Mouse (Mus musculus): ENCODE data around the gene Cep83. TPM values are rescaled to one million over a fixed set of nuclear protein-coding genes. Genes with fewer than 3 reads are reported as not detected.
A peak's percentile ranks its signal among the peaks of the same experiment; 100 is the strongest.

Cep83 gene
- polyA plus RNA-seq (2012; rRNA removed) = 22.5 and 24.6 TPM in 2 replicates

GRCm38 (mm10) chr10:94688420-94689175, at the start of gene Cep83:
Gene Cep83 (plus strand): TSS chr10:94688654.
- H3K4me1 ChIP-seq (ENCODE audit: control insufficient read depth, insufficient read depth, low read length) = no peaks in the 10 kb centered on the region; the same call in 1 of the 2 replicates
- TF ChIP-seq POLR2A (IDR thresholded peaks at IDR 0.05; ENCODE audit: control insufficient read depth, low read depth, low read length) (peak; percentile 97), CTCF (IDR thresholded peaks at IDR 0.05; ENCODE audit: control insufficient read depth, insufficient read depth, insufficient replicate concordance, low read depth, low read length) (no peak)
- peak within 1 kb of the TSS; percentile 100 for H3K27ac ChIP-seq (ENCODE audit: control insufficient read depth, insufficient read depth, low read depth, low read length)
- peak within 1 kb of the TSS; percentile 98 for H3K4me3 ChIP-seq (ENCODE audit: control insufficient read depth, low read depth, low read length)
- no peaks in the 10 kb centered on the region for H3K27me3 ChIP-seq (ENCODE audit: control insufficient read depth, insufficient read depth, low read length)
- no peaks in the 10 kb centered on the region; the same call in 1 of the 2 replicates for H3K36me3 ChIP-seq (ENCODE audit: control insufficient read depth, insufficient read depth, low read length)

DNA sequence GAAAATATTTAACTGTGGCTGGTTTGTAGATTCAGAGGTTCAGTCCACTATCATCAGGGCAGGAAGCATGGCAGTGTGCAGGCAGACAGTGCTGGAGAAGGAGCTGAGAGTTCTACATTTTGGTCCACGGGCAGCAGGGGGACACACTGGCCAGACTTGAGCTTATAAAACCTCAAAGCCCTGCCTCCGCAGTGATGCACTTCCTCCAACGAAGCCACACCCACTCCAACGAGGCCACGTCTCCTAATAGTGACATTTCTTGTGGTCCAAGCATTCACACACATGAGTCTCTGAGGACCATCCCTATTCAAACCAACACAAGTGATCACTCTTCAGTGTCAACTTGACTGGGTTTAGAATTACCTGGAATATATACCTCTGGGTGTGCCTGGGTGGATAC, 49.2 kb upstream of the Cep83 start:
- Histone ChIP-seq H3K4me1 (ENCODE audit: control insufficient read depth, insufficient read depth, low read length) (no peaks in the 10 kb centered on the region), H3K4me3 (ENCODE audit: control insufficient read depth, low read depth, low read length) (no peak overlapping the region), H3K36me3 (ENCODE audit: control insufficient read depth, insufficient read depth, low read length) (no peaks in the 10 kb centered on the region), H3K27ac (ENCODE audit: control insufficient read depth, insufficient read depth, low read depth, low read length) (no peak overlapping the region), H3K27me3 (ENCODE audit: control insufficient read depth, insufficient read depth, low read length) (no peaks in the 10 kb centered on the region)
- TF ChIP-seq CTCF (IDR thresholded peaks at IDR 0.05; ENCODE audit: control insufficient read depth, insufficient read depth, insufficient replicate concordance, low read depth, low read length) (no peak), POLR2A (IDR thresholded peaks at IDR 0.05; ENCODE audit: control insufficient read depth, low read depth, low read length) (no peak)

GRCm38 (mm10) chr10:94640067-94640466, 48.4 kb upstream of the Cep83 start:
- H3K4me1 ChIP-seq (ENCODE audit: control insufficient read depth, insufficient read depth, low read length) = no peaks in the 10 kb centered on the region
- H3K4me3 ChIP-seq (ENCODE audit: control insufficient read depth, low read depth, low read length) = no peak overlapping the region
- TF ChIP-seq POLR2A (IDR thresholded peaks at IDR 0.05; ENCODE audit: control insufficient read depth, low read depth, low read length) = no peak
- TF ChIP-seq CTCF (IDR thresholded peaks at IDR 0.05; ENCODE audit: control insufficient read depth, insufficient read depth, insufficient replicate concordance, low read depth, low read length) = no peak
- H3K27me3 ChIP-seq (ENCODE audit: control insufficient read depth, insufficient read depth, low read length) = no peaks in the 10 kb centered on the region
- H3K36me3 ChIP-seq (ENCODE audit: control insufficient read depth, insufficient read depth, low read length) = no peaks in the 10 kb centered on the region
- H3K27ac ChIP-seq (ENCODE audit: control insufficient read depth, insufficient read depth, low read depth, low read length) = no peak overlapping the region

DNA sequence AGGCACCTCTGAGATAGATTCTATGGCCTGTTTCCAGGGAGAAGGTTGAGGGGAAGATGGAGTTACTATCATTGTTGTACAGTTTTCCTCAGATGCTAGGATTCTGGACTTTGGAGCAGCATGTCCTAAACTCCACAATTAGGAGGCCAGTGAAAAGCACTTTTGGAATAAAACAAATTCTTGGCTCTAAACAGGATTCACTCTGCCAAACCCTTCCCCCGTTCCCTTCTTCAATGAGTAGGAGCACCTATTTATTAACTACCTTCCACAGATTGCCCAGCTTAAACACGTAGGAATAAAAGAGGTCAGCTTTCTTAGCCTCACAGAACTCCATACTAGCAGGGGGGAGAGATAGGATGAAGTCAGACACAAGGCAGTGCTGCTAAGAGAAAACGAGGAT, 24.4 kb upstream of the Cep83 start:
- no peak for TF ChIP-seq CTCF (IDR thresholded peaks at IDR 0.05; ENCODE audit: control insufficient read depth, insufficient read depth, insufficient replicate concordance, low read depth, low read length)
- no peak for TF ChIP-seq POLR2A (IDR thresholded peaks at IDR 0.05; ENCODE audit: control insufficient read depth, low read depth, low read length)
- H3K36me3 ChIP-seq (ENCODE audit: control insufficient read depth, insufficient read depth, low read length) = no peaks in the 10 kb centered on the region
- H3K4me3 ChIP-seq (ENCODE audit: control insufficient read depth, low read depth, low read length) = no peak overlapping the region
- no peak overlapping the region for H3K27ac ChIP-seq (ENCODE audit: control insufficient read depth, insufficient read depth, low read depth, low read length)
- H3K27me3 ChIP-seq (ENCODE audit: control insufficient read depth, insufficient read depth, low read length) = no peaks in the 10 kb centered on the region
- H3K4me1 ChIP-seq (ENCODE audit: control insufficient read depth, insufficient read depth, low read length) = no peaks in the 10 kb centered on the region

DNA sequence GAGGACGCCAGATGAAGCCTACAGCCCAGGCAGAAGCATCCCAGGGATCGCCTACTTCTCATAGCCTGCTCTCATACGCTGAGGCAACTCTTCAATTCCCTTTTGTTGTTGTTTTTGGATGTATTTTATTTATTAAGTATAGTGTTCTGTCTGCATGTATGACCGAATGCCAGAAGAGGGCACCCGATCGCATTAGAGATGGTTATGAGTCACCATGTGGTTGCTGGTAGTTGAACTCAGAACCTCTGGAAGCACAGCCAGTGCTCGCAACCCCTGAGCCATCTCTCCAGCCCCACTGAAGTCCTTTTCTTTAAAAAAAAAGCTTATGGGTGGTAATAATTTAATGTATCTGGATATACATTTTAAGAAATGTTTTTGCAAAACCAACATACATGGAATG, 24.0 kb upstream of the Cep83 start:
- TF ChIP-seq CTCF (IDR thresholded peaks at IDR 0.05; ENCODE audit: control insufficient read depth, insufficient read depth, insufficient replicate concordance, low read depth, low read length) (no peak), POLR2A (IDR thresholded peaks at IDR 0.05; ENCODE audit: control insufficient read depth, low read depth, low read length) (no peak)
- no peak overlapping the region for H3K4me3 ChIP-seq (ENCODE audit: control insufficient read depth, low read depth, low read length)
- H3K36me3 ChIP-seq (ENCODE audit: control insufficient read depth, insufficient read depth, low read length) = no peaks in the 10 kb centered on the region
- H3K4me1 ChIP-seq (ENCODE audit: control insufficient read depth, insufficient read depth, low read length) = no peaks in the 10 kb centered on the region
- no peaks in the 10 kb centered on the region for H3K27me3 ChIP-seq (ENCODE audit: control insufficient read depth, insufficient read depth, low read length)
- H3K27ac ChIP-seq (ENCODE audit: control insufficient read depth, insufficient read depth, low read depth, low read length) = no peak overlapping the region

DNA sequence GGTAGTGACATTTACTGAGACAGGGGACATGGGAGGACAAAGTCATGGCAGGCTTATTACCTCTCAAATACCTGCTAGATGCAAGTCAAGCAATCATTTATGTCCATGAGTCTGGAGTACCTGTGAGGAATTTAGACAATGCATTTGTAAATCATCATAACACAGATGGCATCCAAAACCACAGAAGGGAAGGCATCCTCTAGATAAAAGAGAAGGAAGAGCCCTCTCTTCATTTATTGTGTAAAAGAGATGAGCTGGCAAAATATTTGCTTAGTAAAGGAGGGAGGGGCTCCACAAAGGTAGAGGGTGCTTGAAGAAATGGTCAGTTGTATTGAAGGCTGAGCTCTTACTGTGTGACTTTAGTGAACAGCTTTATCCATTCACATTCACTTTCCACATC, 20.3 kb upstream of the Cep83 start:
- no peak for TF ChIP-seq POLR2A (IDR thresholded peaks at IDR 0.05; ENCODE audit: control insufficient read depth, low read depth, low read length)
- no peak for TF ChIP-seq CTCF (IDR thresholded peaks at IDR 0.05; ENCODE audit: control insufficient read depth, insufficient read depth, insufficient replicate concordance, low read depth, low read length)
- Histone ChIP-seq H3K36me3 (ENCODE audit: control insufficient read depth, insufficient read depth, low read length) (no peaks in the 10 kb centered on the region), H3K27ac (ENCODE audit: control insufficient read depth, insufficient read depth, low read depth, low read length) (no peak overlapping the region)

DNA sequence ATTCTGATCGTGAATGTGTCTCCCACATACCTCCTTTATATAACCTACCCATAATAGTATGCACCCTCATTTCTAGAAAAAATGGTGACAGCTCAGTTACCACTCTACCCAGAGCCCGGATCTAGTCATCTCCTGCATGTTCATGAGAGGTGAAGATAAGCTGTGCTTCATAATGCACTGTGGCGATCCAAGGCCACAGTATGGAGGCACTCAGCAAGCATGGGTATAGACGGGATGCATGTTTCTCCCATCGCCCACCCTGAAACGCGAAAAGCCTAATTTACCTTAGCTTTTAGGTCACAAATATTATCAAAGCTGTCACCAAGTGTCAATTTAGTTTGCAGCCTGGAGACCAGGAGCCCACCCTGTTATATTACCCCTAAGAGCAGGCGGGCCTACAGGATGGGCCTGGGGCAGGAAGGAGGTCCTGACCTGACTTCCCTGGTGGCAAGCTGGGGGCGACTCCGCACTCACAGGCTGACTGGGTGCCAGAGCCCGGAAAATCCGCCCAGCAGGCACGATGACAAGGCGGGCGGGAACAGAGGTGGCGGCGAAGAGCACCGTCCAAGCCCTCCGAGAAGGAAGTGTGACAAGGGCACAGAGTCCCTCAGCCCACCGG, 544 bp upstream of the Cep83 start:
- TF ChIP-seq CTCF (IDR thresholded peaks at IDR 0.05; ENCODE audit: control insufficient read depth, insufficient read depth, insufficient replicate concordance, low read depth, low read length) = no peak
- TF ChIP-seq POLR2A (IDR thresholded peaks at IDR 0.05; ENCODE audit: control insufficient read depth, low read depth, low read length) = no peak
- Histone ChIP-seq H3K36me3 (ENCODE audit: control insufficient read depth, insufficient read depth, low read length) (no peaks in the 10 kb centered on the region; the same call in 1 of the 2 replicates), H3K27ac (ENCODE audit: control insufficient read depth, insufficient read depth, low read depth, low read length) (peak overlapping the region; percentile 100), H3K4me1 (ENCODE audit: control insufficient read depth, insufficient read depth, low read length) (no peaks in the 10 kb centered on the region; the same call in 1 of the 2 replicates), H3K4me3 (ENCODE audit: control insufficient read depth, low read depth, low read length) (peak overlapping the region; percentile 98), H3K27me3 (ENCODE audit: control insufficient read depth, insufficient read depth, low read length) (no peaks in the 10 kb centered on the region)

More for the DNA sequence above, 20.3 kb upstream of the Cep83 start:
- Histone ChIP-seq H3K4me1 (ENCODE audit: control insufficient read depth, insufficient read depth, low read length) (no peaks in the 10 kb centered on the region), H3K27me3 (ENCODE audit: control insufficient read depth, insufficient read depth, low read length) (no peaks in the 10 kb centered on the region), H3K4me3 (ENCODE audit: control insufficient read depth, low read depth, low read length) (no peak overlapping the region)
